ENCODE assay signal across 8 mouse cellular contexts in the genomic region with DNA sequence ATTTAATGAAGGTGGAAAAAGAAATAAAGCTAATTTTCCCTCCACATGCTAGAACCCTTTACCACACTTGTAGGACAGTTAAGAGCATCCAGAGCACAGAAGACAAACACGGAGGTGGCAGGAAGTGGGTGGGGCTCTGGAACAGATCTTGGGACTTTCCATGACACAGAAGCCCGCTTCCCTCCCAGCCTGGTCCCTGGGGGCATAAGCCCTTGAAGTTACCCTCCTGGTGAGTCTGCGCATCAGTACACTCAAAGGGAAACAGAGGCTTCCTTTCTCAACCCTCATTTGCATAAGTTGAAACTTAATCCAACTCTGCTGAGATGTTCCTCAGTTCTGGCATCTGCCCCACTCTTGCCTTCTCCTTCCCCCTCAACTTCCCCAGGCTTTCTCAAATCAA.
DNase-seq lines count a peak whose midpoint lies in the region; ATAC-seq and TF ChIP-seq lines count a peak whose summit lies in the region.

No protein-coding gene starts in this region.

- H3K9me3 ChIP-seq in forebrain, embryonic 13.5 days (replicated peaks) = no peaks in the 10 kb centered on the region
- H3K9me3 ChIP-seq in forebrain, embryonic 16.5 days (ENCODE audit: control insufficient read depth, low read length) = no peaks in the 10 kb centered on the region
- H3K9me3 ChIP-seq in CH12.LX (replicated peaks; ENCODE audit: low read length) = no peaks in the 10 kb centered on the region
- no peaks in the 10 kb centered on the region for H3K9me3 ChIP-seq in embryonic facial prominence, embryonic 10.5 days

- no peak for TF ChIP-seq RAD21 in CH12.LX (IDR thresholded peaks at IDR 0.05; ENCODE audit: low read depth, low read length)

- dilution Hi-C loops in CH12.LX (cut with MboI; ENCODE audit: extremely low pct_ligation_motif_present, extremely low pct_unique_long_range_greater_than_20kb, low sequenced_read_pairs) = no loop called here

- 7% methylated on average over 3 of the region's 3 CpGs for WGBS in forebrain, embryonic 13.5 days
- 9% methylated on average over 3 of the region's 3 CpGs for WGBS in forebrain, embryonic 16.5 days
- 7% methylated on average over 3 of the region's 3 CpGs for WGBS in embryonic facial prominence, embryonic 10.5 days

- in situ Hi-C loops in CH12.LX (cut with MboI; ENCODE audit: low pct_ligation_motif_present, low pct_unique_long_range_greater_than_20kb, low sequenced_read_pairs) = loop anchor here (25.0 kb wide), 1 partner anchor 517 kb away; no protein-coding TSS in a partner anchor

- no peak overlapping the region for H3K4me3 ChIP-seq in forebrain, embryonic 13.5 days
- H3K4me3 ChIP-seq in forebrain, embryonic 16.5 days (replicated peaks; ENCODE audit: low read length) = no peak overlapping the region
- no peak overlapping the region for H3K4me3 ChIP-seq in CH12.LX (replicated peaks in 1 of 3; ENCODE audit: low read depth in 2 of 3, low read length in 2 of 3, poor library complexity in 1 of 3)
- no peak overlapping the region for H3K4me3 ChIP-seq in embryonic facial prominence, embryonic 10.5 days

- H3K4me1 ChIP-seq in forebrain, embryonic 13.5 days = 0 out of 2 replicates have a peak, but pooled peaks cover 7% of the 10 kb centered on the region
- no peaks in the 10 kb centered on the region for H3K4me1 ChIP-seq in forebrain, embryonic 16.5 days (replicated peaks; ENCODE audit: control insufficient read depth, insufficient read depth, low read length)
- peaks cover 3 to 27% of the 10 kb centered on the region in 2 experiments for H3K4me1 ChIP-seq in CH12.LX (ENCODE audit: control insufficient read depth in 1 of 2, insufficient read depth in 2 of 2)
- peaks cover 28% of the 10 kb centered on the region for H3K4me1 ChIP-seq in embryonic facial prominence, embryonic 10.5 days

- 0 out of 2 replicates have a peak overlapping the region, but pooled peaks have one; percentile 12 for H3K4me2 ChIP-seq in forebrain, embryonic 13.5 days
- H3K4me2 ChIP-seq in forebrain, embryonic 16.5 days (ENCODE audit: low read length) = no peak overlapping the region
- H3K4me2 ChIP-seq in CH12.LX (ENCODE audit: insufficient read depth, low read depth, poor library complexity, severe bottlenecking) = peak overlapping the region; percentile 91

- H3K27me3 ChIP-seq in forebrain, embryonic 13.5 days = no peaks in the 10 kb centered on the region
- no peaks in the 10 kb centered on the region for H3K27me3 ChIP-seq in forebrain, embryonic 16.5 days (replicated peaks; ENCODE audit: control insufficient read depth, insufficient read depth, low read length)
- H3K27me3 ChIP-seq in CH12.LX (replicated peaks) = no peaks in the 10 kb centered on the region
- H3K27me3 ChIP-seq in embryonic facial prominence, embryonic 10.5 days (replicated peaks; ENCODE audit: low read depth, poor library complexity, severe bottlenecking) = no peaks in the 10 kb centered on the region

- H3K9ac ChIP-seq in forebrain, embryonic 13.5 days = no peak overlapping the region
- H3K9ac ChIP-seq in forebrain, embryonic 16.5 days (replicated peaks; ENCODE audit: low read depth, low read length) = no peak overlapping the region
- H3K9ac ChIP-seq in CH12.LX (ENCODE audit: insufficient read depth, low read depth) = no peak overlapping the region

- H3K36me3 ChIP-seq in forebrain, embryonic 13.5 days (ENCODE audit: poor library complexity, severe bottlenecking) = no peaks in the 10 kb centered on the region
- no peaks in the 10 kb centered on the region for H3K36me3 ChIP-seq in forebrain, embryonic 16.5 days (ENCODE audit: control insufficient read depth, insufficient read depth)
- H3K36me3 ChIP-seq in CH12.LX (replicated peaks in 1 of 2; ENCODE audit: control insufficient read depth in 1 of 2, insufficient read depth in 1 of 2, low read length in 1 of 2) = no peaks in the 10 kb centered on the region
- H3K36me3 ChIP-seq in embryonic facial prominence, embryonic 10.5 days (replicated peaks) = no peaks in the 10 kb centered on the region

- DNase-seq in CH12.LX (ENCODE audit: extremely low read depth) = peak; percentile 95
- DNase-seq in embryonic facial prominence, embryonic 10.5 days (ENCODE audit: low spot score) = peak; percentile 62
- peak; percentile 62 to 63 for DNase-seq in heart, postnatal 36 days
- peak; percentile 76 for DNase-seq in lung, postnatal 10 days
- no peak for DNase-seq in layer of hippocampus, adult 9-11 months
- DNase-seq in adipocyte (ENCODE audit: low spot score) = no peak

- intact Hi-C loops in heart, postnatal 36 days (cut with DNase I) = no loop called here

- H3K27ac ChIP-seq in forebrain, embryonic 13.5 days = no peak overlapping the region
- H3K27ac ChIP-seq in forebrain, embryonic 16.5 days (ENCODE audit: low read length) = no peak overlapping the region
- no peak overlapping the region for H3K27ac ChIP-seq in CH12.LX (ENCODE audit: insufficient read depth, low read depth)
- peak overlapping the region; percentile 55; the same call in 1 of the 2 replicates for H3K27ac ChIP-seq in embryonic facial prominence, embryonic 10.5 days (replicated peaks)

- no peak for TF ChIP-seq CTCF in CH12.LX (conservative IDR thresholded peaks at IDR 0.05 in 1 of 2, IDR thresholded peaks at IDR 0.05 in 1 of 2; ENCODE audit: low read depth in 2 of 2, low read length in 2 of 2)

- no peak for TF ChIP-seq POLR2A in CH12.LX (IDR thresholded peaks at IDR 0.05; ENCODE audit: low read depth, low read length)

- H3K79me2 ChIP-seq in CH12.LX (replicated peaks; ENCODE audit: control insufficient read depth, extremely low read depth, insufficient read depth, poor library complexity, severe bottlenecking) = no peaks in the 10 kb centered on the region

- no peak for ATAC-seq in forebrain, embryonic 13.5 days
- no peak for ATAC-seq in forebrain, embryonic 16.5 days

- peak; percentile 79 for TF ChIP-seq EP300 in CH12.LX (IDR thresholded peaks at IDR 0.05; ENCODE audit: low read length)

TF ChIP-seq in CH12.LX, 34 proteins besides CTCF, POLR2A, EP300 and RAD21:
- no peak for TF ChIP-seq USF2 (conservative IDR thresholded peaks at IDR 0.05; ENCODE audit: low read depth, low read length)
- no peak for TF ChIP-seq RCOR1 (conservative IDR thresholded peaks at IDR 0.05; ENCODE audit: low read depth, low read length)
- TF ChIP-seq ZKSCAN1 (IDR thresholded peaks at IDR 0.05; ENCODE audit: borderline replicate concordance, low read depth, low read length) = no peak
- peak; percentile 55; the same call in 1 of the 2 replicates for TF ChIP-seq MYC (IDR thresholded peaks at IDR 0.05; ENCODE audit: low read depth, low read length)
- peak; percentile 53 for TF ChIP-seq ELF1 (IDR thresholded peaks at IDR 0.05; ENCODE audit: low read depth, low read length)
- no peak for TF ChIP-seq PAX5 (IDR thresholded peaks at IDR 0.05; ENCODE audit: low read length)
- TF ChIP-seq MAFK (IDR thresholded peaks at IDR 0.05; ENCODE audit: insufficient replicate concordance, low read length) = 0 out of 2 replicates have a peak, but pooled peaks have one; percentile 5
- TF ChIP-seq CHD1 (IDR thresholded peaks at IDR 0.05; ENCODE audit: low read depth, low read length) = no peak
- 0 out of 2 replicates have a peak, but pooled peaks have one; percentile 38 for TF ChIP-seq MEF2A (IDR thresholded peaks at IDR 0.05; ENCODE audit: borderline replicate concordance, low read depth, low read length)
- peak; percentile 68 for TF ChIP-seq ETS1 (conservative IDR thresholded peaks at IDR 0.05; ENCODE audit: low read depth, low read length)
- no peak; the same call in 1 of the 2 replicates for TF ChIP-seq BHLHE40 (IDR thresholded peaks at IDR 0.05; ENCODE audit: low read depth, low read length)
- TF ChIP-seq POLR2AphosphoS2 (IDR thresholded peaks at IDR 0.05; ENCODE audit: low read depth, low read length) = no peak
- no peak for TF ChIP-seq TBP (conservative IDR thresholded peaks at IDR 0.05; ENCODE audit: low read depth, low read length)
- TF ChIP-seq JUN (IDR thresholded peaks at IDR 0.05; ENCODE audit: insufficient read depth, low read depth, low read length) = 0 out of 2 replicates have a peak, but pooled peaks have one; percentile 12
- 0 out of 2 replicates have a peak, but pooled peaks have one; percentile 51 for TF ChIP-seq TCF12 (IDR thresholded peaks at IDR 0.05; ENCODE audit: low read depth, low read length)
- TF ChIP-seq USF1 (IDR thresholded peaks at IDR 0.05; ENCODE audit: low read depth, low read length) = no peak
- no peak for TF ChIP-seq HCFC1 (IDR thresholded peaks at IDR 0.05; ENCODE audit: low read depth, low read length)
- TF ChIP-seq GABPA (IDR thresholded peaks at IDR 0.05; ENCODE audit: insufficient replicate concordance, low read depth, low read length) = no peak
- peak; percentile 85 for TF ChIP-seq NRF1 (IDR thresholded peaks at IDR 0.05; ENCODE audit: low read depth, low read length)
- TF ChIP-seq UBTF (IDR thresholded peaks at IDR 0.05; ENCODE audit: low read depth, low read length) = no peak
- TF ChIP-seq MXI1 (IDR thresholded peaks at IDR 0.05; ENCODE audit: low read depth, low read length) = no peak
- no peak for TF ChIP-seq NELFE (IDR thresholded peaks at IDR 0.05; ENCODE audit: low read depth, low read length)
- TF ChIP-seq SIN3A (IDR thresholded peaks at IDR 0.05; ENCODE audit: low read length) = no peak
- TF ChIP-seq SMC3 (IDR thresholded peaks at IDR 0.05; ENCODE audit: low read depth, low read length) = no peak
- TF ChIP-seq E2F4 (IDR thresholded peaks at IDR 0.05; ENCODE audit: insufficient replicate concordance, low read depth, low read length) = no peak
- TF ChIP-seq MAX (IDR thresholded peaks at IDR 0.05; ENCODE audit: low read length) = no peak
- TF ChIP-seq ZNF384 (IDR thresholded peaks at IDR 0.05; ENCODE audit: low read depth, low read length) = no peak
- no peak for TF ChIP-seq KAT2A (IDR thresholded peaks at IDR 0.05; ENCODE audit: insufficient replicate concordance, low read length)
- no peak for TF ChIP-seq ZMIZ1 (IDR thresholded peaks at IDR 0.05; ENCODE audit: low read depth, low read length)
- peak; percentile 77 for TF ChIP-seq IRF4 (IDR thresholded peaks at IDR 0.05; ENCODE audit: low read depth, low read length)
- no peak for TF ChIP-seq MAZ (IDR thresholded peaks at IDR 0.05; ENCODE audit: low read depth, low read length)
- 0 out of 2 replicates have a peak, but pooled peaks have one; percentile 42 for TF ChIP-seq JUND (conservative IDR thresholded peaks at IDR 0.05; ENCODE audit: low read depth, low read length)
- no peak for TF ChIP-seq ZC3H11A (IDR thresholded peaks at IDR 0.05; ENCODE audit: low read depth, low read length)
- TF ChIP-seq CHD2 (IDR thresholded peaks at IDR 0.05; ENCODE audit: low read length) = 0 out of 2 replicates have a peak, but pooled peaks have one; percentile 39
TF ChIP-seq in CH12.LX: peak in this region for 11.

Comparison
In these comparisons a context has a peak if more than half of its experiments do, and no peak if none do; other contexts are left out.
1. DNase-seq: peak in CH12.LX (single experiment), embryonic facial prominence, embryonic 10.5 days (single experiment), heart, postnatal 36 days (2 of 2) and lung, postnatal 10 days (single experiment); none in layer of hippocampus, adult 9-11 months (single experiment) and adipocyte (single experiment).